Mouse (Mus musculus) urinary bladder, adult 18-20 months (tissue): ENCODE data around the gene Lysmd4.

ENCODE experiments used
- DNase-seq, 2 experiments: peaks; one replicate each; pipeline ENCODE4 v3.0.0; 2022; ENCODE audit warnings: low spot score in 2 of 2, mixed read lengths in 2 of 2

The Lysmd4 gene

DNA sequence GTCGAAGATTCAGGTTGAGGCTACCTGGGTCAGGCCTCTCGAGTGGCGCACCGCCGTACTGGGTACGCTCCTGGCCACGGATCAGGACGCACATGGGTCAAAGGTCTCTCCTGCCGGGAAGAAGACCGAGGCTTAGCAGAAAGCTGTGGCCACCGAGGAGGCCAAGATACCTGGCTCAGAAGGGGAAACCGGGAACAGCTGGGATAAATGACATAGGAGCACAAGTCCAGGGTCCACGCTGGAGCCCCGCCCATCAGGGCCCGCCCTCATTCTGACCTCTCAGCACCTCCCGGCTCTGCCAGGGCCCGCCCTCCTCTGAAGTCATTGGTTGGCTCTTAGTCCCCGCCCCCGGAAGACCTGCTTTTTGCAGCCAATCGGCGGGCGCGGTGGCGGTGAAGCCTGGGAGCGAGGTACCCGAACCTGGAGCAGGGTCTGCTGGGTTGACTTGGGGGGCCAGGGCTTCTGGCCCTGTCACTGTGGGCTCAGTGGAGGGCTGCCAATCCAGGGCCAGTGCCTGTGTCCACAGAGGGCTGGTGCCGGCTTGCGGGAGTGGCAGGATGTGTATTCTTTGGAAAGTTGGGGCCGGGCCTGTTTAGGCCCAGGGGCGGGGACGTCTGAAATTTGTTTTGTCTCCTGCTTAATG lies at the start of gene Lysmd4:
Gene Lysmd4 (plus strand): TSS at position 325 of the 643 bp plus-strand sequence.
- DNase-seq: peak; percentile 94 to 97

DNA sequence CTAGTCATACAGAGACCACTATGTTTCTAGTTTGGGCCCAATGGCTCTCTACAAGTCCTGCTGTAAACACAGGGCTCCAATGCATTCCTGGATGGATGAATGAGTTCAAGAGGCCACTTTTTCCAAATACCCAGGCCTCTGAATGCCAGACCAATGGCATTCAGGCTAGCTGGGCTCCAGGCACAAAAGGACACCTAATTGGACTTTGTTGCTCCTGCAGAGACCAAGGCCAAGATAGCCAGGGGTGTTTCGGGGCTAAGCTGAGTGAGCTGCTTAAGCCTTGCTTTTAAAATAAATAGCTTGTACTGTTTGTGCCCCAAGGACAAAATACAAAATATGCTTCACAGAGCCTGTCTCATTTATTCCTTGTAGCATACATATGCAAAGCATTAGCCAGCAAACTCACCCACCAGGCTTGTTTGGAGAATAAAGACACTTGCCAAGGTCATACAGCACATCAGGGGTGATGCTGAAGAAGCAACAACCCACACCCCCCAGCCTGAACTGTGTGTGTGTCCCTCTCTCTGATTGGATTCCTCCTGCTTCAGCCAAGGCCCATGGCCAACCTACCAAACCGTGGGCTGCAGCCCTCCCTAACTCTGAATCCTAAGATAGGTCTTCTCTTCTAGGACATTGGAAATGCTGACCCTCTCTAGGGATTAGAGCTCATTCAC lies 48.7 kb upstream of the Lysmd4 start:
- DNase-seq: no peak

DNA sequence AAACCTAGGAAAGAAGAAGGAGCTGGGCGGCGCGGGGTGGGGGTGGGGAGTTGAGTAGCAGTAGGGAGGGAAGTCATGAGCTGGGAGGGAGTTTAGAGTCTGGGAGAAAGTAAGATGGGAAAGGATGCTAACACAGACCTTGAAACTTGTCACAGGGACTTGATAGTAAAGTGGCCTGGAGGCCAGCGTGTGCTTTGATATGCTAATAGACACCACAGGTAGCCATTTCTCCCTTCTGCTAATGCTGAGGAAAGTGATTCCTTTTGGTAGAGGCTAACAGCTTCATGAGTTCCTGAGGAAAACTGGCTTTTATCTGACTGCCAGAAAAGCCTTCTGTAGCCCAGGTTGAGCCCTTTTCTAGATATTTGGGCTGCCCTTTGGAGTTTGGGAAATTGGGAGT lies 38.6 kb upstream of the Lysmd4 start:
- no peak for DNase-seq

DNA sequence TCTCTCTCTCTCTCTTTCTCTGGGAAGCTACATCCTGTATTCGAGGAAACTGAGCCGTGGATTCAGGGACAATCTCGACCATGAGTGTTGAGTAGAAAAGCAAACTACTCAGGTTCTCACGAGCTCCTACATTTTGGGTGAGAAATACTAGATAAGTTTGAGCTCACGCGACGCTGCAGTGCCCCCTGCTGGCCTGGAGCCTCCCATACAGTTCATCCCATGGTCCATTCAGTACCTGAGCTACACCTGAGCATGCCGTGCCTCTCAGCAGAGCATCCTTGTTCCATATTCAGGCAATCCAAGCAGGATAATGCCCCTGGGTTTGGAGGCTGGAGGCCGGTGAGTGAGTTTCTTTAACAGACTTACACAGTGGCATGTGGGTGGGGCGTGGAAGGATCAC lies 22.9 kb upstream of the Lysmd4 start:
- peak; percentile 62 to 71 for DNase-seq

DNA sequence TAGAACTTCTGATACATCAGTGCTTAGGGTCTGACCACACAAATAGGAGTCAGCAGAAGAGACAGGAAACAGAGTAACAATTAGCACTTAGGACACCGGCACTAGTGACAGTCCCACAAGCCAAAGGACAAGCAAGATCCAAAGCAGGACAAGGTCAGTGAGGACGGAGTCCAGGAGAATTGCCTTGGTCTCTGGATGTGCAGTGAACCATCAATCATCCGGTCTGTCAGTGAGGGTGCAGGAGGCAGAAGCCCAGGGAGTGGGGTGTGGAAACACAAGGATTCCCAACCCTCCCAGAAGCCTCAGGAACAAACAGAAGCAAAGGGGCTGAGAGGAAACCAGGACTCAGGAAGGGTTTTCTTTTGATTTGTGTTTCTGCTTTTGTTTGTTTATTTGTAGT lies 18.7 kb upstream of the Lysmd4 start:
- DNase-seq: no peak

DNA sequence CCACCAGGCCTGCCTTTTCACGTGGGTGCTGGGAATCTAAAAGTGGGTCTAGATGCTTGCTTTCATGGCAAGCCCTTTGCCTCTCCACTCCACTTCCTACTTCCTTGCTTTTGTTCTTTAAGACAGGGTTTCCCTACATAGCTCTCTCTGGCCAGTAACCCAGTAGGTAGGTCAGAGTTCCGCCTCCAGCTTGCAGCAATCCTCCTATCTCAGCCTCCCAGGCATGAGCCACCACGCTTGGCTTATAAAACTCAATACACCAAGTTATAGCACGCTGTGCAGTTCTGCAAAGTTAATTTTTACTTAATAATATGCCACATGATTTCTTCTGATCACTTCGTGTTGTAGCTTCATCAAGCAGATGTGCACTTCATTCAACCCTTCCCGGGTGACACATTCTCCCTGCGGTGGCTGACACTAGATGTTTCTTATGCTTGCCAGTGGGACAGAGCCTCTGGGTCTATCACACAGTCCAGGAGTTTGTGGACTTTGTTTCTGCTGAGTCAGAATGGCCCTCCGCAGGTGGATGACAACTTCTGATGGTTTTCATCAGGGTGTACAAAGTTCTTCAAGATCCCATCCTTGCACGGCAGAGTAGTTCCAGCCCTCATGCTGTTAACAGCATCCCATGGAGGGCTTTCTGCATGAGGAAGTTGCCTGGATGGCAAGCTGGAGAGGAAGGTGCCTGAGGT lies 16.5 kb upstream of the Lysmd4 start:
- no peak for DNase-seq

DNA sequence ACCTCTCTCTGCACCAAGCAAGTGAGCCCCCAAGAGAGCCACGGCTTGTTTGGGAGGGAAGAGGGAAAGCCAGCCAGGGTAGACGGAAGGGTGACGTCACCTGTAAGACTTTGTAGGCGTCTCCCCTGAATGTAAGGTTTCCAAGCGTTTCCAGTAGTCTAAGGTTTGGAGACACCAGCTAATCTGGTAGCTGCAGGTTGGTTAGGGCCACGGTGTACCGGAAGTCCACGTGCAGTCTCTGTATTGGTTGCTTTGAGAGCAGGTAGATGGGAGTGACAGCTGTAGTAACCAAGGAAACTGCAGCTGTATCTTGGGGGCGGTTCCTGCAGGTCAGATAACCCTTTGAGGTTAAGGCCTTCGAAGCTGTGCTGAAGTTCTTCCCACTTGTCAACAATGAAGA lies 15.8 kb upstream of the Lysmd4 start:
- no peak for DNase-seq

DNA sequence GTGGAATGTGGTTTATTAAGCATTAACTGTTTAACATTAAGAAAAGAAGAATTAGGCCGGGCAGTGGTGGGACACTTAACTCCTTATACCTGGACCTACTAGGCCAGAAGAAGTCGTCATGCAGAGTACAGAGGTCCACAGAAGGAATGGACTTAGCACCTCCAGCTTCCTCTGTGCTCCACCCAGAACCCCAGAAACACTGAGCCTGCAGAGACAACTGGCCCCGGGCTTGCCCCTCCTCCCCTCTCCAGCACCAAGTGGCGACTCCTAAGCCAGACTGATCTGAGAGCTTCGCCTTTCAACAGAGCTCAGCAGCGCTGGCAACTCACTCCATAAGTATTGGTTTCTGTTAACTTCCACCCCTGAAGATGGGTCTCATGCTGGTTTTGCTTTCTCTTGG lies 14.6 kb upstream of the Lysmd4 start:
- no peak for DNase-seq

DNA sequence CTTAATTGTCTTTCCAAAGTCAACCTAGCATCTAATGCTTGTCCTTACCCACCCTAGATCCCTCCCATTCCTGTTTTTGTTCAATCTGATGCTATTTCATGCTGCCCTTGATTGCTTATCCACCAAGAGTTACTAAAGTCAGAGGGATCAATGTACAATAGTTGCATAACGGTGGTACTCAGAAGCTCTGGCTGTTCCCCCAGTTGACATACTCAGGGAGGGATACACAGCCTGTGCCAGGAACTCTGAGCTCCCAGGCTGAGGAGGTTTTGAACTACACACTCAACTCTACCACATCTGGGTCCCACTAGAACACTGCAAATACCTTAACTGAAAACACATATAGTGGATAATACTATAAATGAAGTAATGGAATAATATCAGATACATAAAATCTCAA lies 14.0 kb upstream of the Lysmd4 start:
- DNase-seq: no peak

DNA sequence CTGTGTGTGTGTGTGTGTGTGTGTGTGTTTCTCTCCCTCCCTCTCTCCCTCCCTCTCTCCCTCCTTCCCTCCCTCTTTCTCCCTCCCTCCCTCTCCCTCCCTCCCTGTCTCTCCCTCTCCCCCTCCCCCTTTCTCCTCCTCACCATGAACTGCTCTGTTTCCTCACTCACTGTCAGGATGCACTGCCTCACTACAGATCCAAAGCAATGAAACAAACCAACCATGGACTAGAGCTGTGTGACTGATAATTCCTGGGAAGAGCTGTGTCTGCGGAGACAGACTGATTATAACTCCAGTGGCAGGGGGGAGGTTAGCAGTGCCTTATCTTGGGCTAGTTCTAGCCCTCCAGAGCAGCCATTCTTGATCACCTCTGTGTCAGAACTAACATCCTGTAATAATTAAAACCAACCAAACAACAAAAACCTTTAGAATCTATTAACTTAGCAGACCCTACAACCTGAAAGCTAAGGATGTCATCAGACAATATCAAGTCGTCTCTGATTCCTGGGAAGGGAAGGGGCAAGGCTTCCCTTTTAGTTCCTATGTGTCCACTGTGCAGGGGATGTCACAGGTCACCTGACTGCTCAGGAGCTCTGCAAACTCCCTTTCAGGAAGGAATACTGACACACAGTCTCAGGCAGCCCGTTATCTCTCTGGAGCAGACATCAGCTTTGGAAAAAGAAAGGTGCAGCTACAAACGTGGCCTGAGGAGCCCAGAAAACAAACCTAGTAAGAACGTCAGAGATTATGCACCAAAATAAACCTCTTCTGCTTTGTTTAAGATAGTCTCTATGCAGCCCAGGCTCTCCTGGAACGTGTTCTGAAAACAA lies 12.1 kb upstream of the Lysmd4 start:
- DNase-seq: no peak

DNA sequence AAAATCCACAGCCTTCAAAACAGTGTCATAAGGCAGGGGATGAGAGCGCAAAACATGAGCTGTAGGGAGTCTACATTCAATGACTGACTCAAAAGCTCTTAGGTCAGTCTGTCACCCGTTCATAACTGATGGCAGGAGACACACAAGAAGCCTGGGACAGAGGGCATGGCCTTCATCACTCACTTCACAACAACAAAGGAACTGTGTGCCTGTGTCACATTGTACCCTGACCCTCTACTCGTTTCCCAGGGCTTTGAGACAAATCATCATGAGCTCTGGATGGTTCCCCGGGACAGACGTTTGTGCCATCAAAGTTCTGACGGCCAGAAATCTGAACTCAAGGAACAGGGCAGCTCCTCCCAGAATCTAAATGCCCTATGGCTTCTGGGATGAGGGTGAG lies 11.0 kb upstream of the Lysmd4 start:
- no peak for DNase-seq

DNA sequence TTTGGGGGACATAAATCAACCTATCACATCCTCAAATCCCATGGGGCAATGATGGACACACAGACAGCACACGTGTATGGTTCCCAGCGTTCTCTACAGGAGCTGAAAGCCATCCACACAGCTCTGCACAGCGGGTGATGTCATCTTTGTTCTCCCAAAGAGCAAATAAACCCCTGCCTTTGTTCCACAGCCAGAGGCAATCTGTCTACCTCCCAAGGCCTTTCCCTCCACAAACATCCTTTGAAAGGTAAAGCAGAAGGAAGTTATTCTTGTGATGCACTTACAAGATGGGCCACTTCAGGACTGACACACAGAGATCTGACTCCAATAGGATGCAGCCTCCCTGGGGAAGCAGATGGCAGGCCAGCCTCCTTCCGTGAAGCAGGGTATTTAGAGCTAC lies 10.4 kb upstream of the Lysmd4 start:
- DNase-seq: no peak

DNA sequence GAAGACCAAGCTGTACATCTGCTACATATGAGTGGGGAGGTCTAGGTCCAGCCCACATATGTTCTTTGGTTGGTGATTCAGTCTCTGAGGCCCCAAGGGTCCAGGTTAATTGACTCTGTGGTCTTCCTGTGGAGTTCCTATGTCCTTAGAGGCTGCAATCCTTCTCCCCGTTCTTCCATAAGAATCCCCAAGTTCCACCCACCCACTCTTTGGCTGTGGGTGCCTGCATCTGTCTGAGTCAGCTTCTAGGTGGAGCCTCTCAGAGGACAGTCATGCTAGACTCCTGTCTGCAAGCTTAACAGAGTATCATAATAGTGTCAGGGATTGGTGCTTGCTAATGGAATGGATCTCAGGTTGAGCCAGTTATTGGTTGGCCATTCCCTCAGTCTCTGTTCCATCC lies 8.8 kb upstream of the Lysmd4 start:
- no peak for DNase-seq

DNA sequence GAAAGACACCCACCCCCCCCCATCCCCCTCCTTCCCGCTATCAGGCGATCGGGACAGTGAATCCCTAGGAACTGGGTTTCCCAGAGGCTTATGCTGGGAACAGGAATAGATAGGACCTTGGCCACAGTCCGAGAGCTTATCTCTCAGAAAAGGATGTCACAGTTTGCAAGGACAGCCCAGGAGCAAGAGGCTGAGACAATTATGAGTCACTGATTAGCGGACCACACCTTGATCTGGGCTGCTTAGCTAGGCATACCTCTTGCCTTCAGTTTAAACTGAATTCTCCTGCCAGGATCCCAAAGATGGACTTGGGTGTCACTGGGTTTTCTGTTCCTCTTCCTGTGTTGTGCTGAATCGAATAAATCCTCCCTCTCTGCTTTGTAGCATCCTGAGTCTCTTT lies 6.0 kb upstream of the Lysmd4 start:
- no peak for DNase-seq

DNA sequence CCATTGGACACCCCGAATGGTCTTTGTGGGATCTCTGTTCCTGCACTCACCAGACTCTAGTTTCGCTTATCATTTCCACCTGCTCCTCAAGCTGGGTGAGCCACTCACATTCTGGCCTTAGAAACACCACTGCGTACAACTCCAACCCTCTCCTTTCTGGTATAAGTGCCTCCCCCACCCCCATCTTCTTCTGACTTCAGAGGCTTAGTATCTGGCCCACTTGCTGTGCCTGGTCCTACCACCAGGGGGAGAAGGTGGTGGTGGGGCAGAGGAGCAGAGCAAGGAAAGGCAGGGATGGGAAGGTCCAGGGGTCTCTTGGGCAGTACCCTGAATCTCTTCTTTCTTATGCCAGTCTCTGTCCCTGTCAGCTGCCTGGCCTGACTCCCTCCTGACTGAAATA lies 5.3 kb upstream of the Lysmd4 start:
- peak; percentile 27 to 45 for DNase-seq

DNA sequence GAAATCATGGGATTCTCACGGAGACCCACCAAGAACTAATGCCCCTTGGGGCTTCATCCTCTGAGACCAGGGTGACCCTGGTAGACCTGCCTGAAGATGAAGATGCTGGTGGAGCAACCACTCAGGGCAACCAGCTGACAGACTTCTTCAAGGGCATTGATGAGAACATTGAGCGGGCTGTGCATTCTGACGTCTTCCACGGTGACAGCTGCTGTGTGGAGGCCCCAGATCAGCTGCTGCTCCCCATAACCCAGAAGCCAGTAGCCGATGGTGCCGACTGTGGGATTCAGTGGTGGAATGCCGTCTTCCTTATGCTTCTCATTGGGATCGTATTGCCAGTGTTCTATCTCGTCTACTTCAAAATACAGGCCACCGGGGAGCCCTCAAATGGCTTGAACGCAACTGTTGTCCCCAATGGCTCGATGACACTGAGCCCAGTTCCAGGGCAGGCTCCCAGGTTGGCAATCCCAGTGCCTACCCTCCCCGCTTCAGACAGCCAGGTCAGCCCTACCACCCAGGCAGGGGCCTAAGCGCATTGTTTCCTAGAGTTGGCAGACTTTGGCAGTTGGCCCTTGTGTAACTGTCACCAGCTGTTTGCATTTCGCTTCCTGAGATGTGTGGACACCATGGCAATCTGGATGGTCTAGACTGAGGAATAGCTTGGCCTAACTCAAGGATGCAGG lies 3.7 kb downstream of the Lysmd4 start:
- DNase-seq: no peak

DNA sequence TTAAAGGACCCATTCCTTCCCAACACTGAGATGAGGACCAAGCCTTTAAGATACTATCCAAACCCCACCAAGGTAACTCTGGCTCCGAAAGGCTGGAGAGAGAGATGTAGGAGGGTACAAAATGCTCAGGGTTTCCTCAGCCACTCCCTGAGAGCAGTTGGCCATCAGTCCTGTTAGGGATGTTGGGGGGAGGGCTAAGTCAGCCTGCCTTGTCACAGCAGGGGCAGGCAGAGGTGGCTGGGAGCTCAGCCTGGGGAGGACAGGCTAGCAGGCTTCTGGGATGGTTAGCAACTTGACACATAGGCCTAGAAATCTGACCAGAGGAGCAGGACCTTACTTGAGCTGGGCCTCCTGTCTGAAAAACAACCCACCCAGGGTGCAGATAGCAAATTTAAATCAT lies 5.2 kb downstream of the Lysmd4 start:
- DNase-seq: no peak

DNA sequence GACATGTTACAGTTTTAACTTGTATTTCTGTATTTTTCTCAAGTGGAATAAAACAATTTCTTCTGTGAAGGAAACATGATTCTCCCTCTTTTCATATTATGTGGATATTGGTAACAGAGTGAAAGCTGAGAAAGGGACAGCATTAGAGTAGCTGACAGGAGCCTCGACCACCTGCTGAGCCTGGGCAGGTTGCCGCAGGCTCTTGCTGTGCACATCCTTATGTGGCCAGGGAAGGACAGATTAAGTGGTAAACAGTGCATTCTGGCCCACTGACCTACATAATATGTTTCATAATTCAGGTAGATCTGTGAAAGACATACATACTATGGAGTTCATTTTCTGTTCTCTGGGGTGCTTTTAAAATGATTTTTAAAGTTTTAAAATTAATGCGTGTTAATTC lies 6.0 kb downstream of the Lysmd4 start:
- no peak for DNase-seq

DNA sequence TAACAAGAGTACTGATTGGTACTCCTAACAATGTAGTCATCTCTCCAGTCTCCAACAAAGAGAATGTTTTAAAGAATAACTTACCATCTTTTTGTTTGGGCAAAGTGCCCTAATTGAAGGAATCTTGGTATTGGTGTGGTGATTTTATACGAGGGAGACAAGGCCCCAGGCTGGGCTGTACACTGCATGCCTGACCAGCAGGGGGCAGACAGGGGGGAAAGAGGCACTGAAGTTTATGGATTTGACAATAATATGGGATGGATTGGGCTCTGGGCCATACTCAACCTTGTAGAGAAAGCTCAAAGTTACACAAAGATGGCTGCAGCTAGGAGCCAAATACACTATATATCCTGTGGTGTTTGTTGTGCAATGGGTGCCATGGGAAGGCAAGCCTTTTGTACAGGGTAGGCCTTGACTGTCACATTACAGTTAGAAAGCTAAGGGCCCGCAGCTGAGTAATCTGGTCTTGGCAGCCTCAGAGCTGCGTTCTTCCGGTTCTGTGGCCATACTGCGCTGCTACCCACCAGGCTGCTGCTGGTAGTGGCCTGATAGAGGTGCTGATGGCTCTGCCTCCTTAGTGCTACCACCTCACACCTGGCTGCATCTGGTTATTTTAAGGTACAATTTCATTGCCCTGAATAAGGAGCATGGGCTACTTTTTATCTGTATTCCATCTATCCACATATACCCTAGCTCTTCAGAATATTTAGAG lies 6.7 kb downstream of the Lysmd4 start:
- DNase-seq: peak in 1 of 2 experiments; percentile 24

DNA sequence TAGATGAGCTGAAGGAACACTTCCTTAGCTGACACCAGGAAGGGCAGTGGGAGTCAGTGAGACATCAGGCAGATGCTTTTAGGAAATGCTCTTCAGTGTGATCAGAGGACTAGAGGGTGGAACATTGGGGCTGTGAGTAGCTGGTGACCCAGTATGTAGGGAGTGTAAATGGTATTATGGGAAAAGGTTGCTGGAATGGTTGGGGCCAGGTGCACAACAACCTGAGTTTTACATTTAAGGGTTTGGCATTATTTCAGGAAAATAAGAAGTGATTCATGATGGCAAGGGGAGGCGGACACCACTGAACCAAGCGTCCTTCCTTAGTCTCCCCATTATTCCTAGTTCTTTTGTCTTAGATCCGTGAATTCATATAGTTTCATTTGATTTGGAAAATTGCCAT lies 7.4 kb downstream of the Lysmd4 start:
- DNase-seq: no peak

DNA sequence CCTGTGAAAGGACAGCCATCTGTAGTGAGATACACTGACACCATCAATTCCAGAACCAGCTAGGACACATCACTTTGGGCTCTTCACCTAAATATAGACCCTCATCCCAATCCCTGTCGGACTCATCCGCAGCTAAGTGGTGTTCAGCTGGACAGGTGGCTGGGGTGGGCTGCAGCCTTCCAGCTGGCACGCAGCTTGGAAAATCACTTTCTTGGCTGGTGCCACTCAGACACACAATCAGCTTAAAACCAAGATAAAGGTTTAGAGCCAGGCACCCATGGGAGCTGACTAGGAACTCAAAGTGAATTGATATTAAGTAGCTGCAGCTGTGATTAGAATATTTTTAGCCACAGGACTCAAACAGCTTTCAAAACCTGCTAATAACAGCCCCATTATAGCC lies 7.9 kb downstream of the Lysmd4 start:
- no peak for DNase-seq
